Mouse (Mus musculus) embryonic fibroblast, embryonic 13.5 days (primary cell): ENCODE data around the gene Aqp9.

ENCODE experiments used
- CTCF ChIP-seq: IDR thresholded peaks from 2 replicates; pipeline ENCODE4 v1.5.1; 2011; ENCODE audit warnings: mild to moderate bottlenecking, control low read depth, low read length, moderate library complexity, borderline replicate concordance; ENCODE audit not compliant: insufficient read depth
- POLR2A ChIP-seq: IDR thresholded peaks from 2 replicates; pipeline ENCODE4 v1.6.1; 2011; ENCODE audit warnings: low read depth, mild to moderate bottlenecking, control low read depth, low read length, moderate library complexity

GRCm38 (mm10) chr9:71113166-71113565 lies 55.3 kb downstream of the Aqp9 start:
- TF ChIP-seq CTCF (no peak), POLR2A (no peak)
